Mouse (Mus musculus) liver, embryonic 13.5 days (tissue): ENCODE results near the gene Tmem165. TPM values are rescaled to one million over a fixed set of nuclear protein-coding genes. Genes with fewer than 3 reads are reported as not detected.

Experiments
- ATAC-seq: fragments of 200-750 bp; cut with Nextera tagmentation; 2 replicates; pipeline ENCODE4 v1.8.0; 2017; ENCODE audit warnings: low read depth, mild to moderate bottlenecking, moderate number of reproducible peaks, moderate library complexity
- DNase-seq: peaks from one replicate; pipeline ENCODE4 v3.0.0; 2022
- H3K27ac ChIP-seq: fragments of 300-500 bp; sonication (generic); 2 replicates; pipeline ENCODE4 v1.5.1; 2015; ENCODE audit warnings: moderate library complexity, mild to moderate bottlenecking, inconsistent platforms
- H3K27me3 ChIP-seq: fragments of 300-500 bp; sonication (generic); 2 replicates; pipeline ENCODE4 v1.6.1; 2015; ENCODE audit warnings: mild to moderate bottlenecking, inconsistent platforms
- H3K36me3 ChIP-seq: fragments of 300-500 bp; sonication (generic); 2 replicates; pipeline ENCODE4 v1.6.1; 2015; ENCODE audit warnings: mild to moderate bottlenecking, inconsistent platforms
- H3K4me1 ChIP-seq: fragments of 300-500 bp; sonication (generic); replicated peaks from 2 replicates; pipeline ENCODE4 v1.6.1; 2015; ENCODE audit warnings: inconsistent platforms
- H3K4me2 ChIP-seq: fragments of 300-500 bp; sonication (generic); 2 replicates; pipeline ENCODE4 v1.6.1; 2015; ENCODE audit warnings: inconsistent platforms, mild to moderate bottlenecking, moderate library complexity
- H3K4me3 ChIP-seq: fragments of 300-500 bp; sonication (generic); replicated peaks from 2 replicates; pipeline ENCODE4 v1.5.1; 2015; ENCODE audit warnings: mild to moderate bottlenecking, inconsistent platforms
- H3K9ac ChIP-seq: fragments of 300-500 bp; sonication (generic); 2 replicates; pipeline ENCODE4 v1.6.1; 2015; ENCODE audit warnings: mild to moderate bottlenecking, inconsistent platforms
- H3K9me3 ChIP-seq: fragments of 300-500 bp; sonication (generic); replicated peaks from 2 replicates; pipeline ENCODE4 v1.6.1; 2016; ENCODE audit warnings: inconsistent platforms
- WGBS: fragments of 180-500 bp; shearing (Covaris S2); methylation state at CpG from one replicate; pipeline ENCODE4 v1.1.7; 2015; ENCODE audit not compliant: insufficient replicate concordance; 5-methylcytosine and 5-hydroxymethylcytosine counted together
- polyA plus RNA-seq: library from polyadenylated mRNA; unstranded; fragments of >200 nt; fragmentation: Nextera tagmentation; extraction: Ambion mirVana; gene quantifications from 2 replicates; pipeline ENCODE4 v1.2.1, GENCODE M21; 2015

The Tmem165 gene
- polyA plus RNA-seq, 1 experiment from 2014 or later: 31.6 TPM

DNA sequence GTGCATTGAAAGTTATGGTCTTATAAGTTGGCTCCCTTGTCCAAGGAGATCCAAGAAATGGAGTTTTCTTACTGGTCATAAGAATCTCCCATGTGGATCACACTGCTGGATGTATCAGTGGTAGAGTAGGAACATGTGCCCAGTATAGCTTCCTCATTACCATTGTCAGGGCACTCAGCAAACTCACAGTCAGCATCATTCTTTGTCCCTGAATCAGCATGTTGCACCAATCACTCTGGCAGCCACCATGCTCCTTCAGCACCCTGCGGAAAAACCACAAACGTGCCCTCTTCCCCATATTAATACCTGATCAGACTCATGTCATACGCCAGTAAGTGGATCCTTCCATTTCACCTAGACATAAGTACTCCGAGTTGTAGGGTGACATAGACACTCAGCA is 8.6 kb upstream of the Tmem165 start:
- H3K4me1 ChIP-seq: peaks cover 17% of the 10 kb centered on the region
- 65% methylated on average over 4 of the region's 4 CpGs for WGBS
- H3K36me3 ChIP-seq: no peaks in the 10 kb centered on the region
- no peak overlapping the region for H3K9ac ChIP-seq
- H3K4me3 ChIP-seq: no peak overlapping the region
- H3K9me3 ChIP-seq: no peaks in the 10 kb centered on the region
- no peak for ATAC-seq
- DNase-seq: no peak
- no peak overlapping the region for H3K4me2 ChIP-seq
- H3K27ac ChIP-seq: no peak overlapping the region
- peaks cover 4% of the 10 kb centered on the region; the same call in 1 of the 2 replicates for H3K27me3 ChIP-seq

DNA sequence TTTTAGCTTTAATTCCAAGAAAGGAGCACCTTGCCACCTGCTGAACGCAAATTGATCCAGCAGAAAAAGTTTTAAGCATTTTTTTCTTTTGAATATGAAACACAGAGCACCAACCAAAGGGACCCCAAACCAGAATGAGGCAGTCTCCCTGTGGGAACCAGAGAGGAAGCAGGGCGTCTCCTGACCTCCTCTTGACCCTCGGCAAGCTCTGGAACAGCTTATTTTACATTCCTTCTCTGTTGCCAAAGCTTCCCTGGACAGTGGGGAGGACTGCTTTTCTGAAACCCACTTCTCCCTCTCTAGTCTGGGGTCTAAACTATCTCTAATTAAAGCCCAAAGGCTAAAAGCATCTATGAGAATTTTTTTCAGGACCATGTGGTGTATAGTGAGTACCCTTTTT is 7.3 kb upstream of the Tmem165 start:
- H3K4me1 ChIP-seq: peaks cover 17% of the 10 kb centered on the region
- no peak overlapping the region for H3K9ac ChIP-seq
- H3K27ac ChIP-seq: no peak overlapping the region
- ATAC-seq (no peak), DNase-seq (no peak)
- no peaks in the 10 kb centered on the region for H3K9me3 ChIP-seq
- peaks cover 5% of the 10 kb centered on the region; the same call in 1 of the 2 replicates for H3K27me3 ChIP-seq
- no peak overlapping the region for H3K4me2 ChIP-seq
- WGBS: 35% methylated on average over 3 of the region's 3 CpGs
- H3K4me3 ChIP-seq: no peak overlapping the region
- no peaks in the 10 kb centered on the region for H3K36me3 ChIP-seq

DNA sequence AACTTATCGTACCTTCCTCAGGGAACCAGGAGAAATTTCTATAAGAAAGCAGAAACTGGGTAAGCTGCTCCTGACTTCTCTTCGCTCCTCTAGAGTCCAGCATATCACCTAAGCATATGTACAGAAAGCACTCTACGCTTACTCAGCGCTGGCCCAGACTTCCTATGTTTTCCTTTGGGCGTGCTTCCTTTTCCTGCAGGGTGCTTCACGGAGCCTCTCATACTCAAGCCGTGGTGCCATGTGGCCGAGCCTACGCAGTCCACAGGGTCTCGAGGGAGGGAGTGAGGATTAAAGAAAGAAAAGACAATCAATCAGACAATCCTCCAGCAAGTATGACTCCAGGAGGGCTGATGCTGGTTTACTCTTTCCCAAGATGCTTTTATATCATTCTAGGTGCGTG is 6.8 kb upstream of the Tmem165 start:
- Histone ChIP-seq H3K27ac (no peak overlapping the region), H3K9me3 (no peaks in the 10 kb centered on the region), H3K4me1 (peaks cover 17% of the 10 kb centered on the region), H3K4me2 (no peak overlapping the region), H3K9ac (no peak overlapping the region), H3K36me3 (no peaks in the 10 kb centered on the region), H3K4me3 (no peak overlapping the region), H3K27me3 (peaks cover 5% of the 10 kb centered on the region; the same call in 1 of the 2 replicates)
- no peak for DNase-seq
- ATAC-seq: no peak
- WGBS: 47% methylated on average over 11 of the region's 11 CpGs

DNA sequence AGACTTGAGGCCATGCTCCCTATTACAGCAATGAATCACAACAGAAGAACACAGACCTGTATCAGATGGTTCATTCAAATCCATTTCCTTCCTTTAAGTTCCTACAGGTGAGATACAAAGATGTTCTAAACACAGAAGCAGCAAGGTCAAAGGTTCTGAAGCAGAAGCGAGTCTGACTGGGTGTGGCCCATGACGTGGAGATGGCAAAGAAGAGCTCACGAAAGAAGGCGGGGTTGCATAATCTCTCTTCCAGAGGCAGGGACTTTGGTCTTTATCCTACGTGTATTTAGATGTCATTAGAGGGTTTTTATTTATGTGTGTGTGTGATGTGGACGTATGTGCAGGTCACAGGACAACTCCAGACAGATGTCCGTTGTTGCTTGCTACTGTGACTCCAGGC is 6.0 kb upstream of the Tmem165 start:
- WGBS: 34% methylated on average over 7 of the region's 7 CpGs
- no peak for ATAC-seq

DNA sequence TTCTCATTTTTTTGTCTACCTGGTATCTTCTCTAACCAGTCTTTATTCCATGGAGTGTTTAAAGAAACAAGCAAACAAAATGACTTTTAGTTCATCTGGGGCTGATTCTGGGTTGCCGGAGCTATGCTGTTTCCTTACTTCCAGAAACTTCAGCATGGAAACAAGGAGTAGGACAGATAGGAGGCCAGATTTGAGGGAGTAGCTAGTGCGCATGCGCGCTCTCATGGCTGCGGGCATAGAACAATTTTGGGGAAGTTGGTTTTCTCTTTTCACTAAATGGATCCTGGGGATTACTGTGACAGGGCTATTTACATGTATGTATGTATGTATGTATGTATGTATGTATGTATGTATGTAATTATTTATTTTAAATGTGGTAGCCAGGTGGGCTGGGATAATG is 4.5 kb upstream of the Tmem165 start:
- no peak for ATAC-seq
- no peaks in the 10 kb centered on the region for H3K36me3 ChIP-seq
- no peak for DNase-seq
- H3K9ac ChIP-seq: no peak overlapping the region
- WGBS: 84% methylated on average over 5 of the region's 5 CpGs
- H3K4me3 ChIP-seq: no peak overlapping the region
- no peak overlapping the region for H3K27ac ChIP-seq
- H3K4me1 ChIP-seq: peaks cover 25% of the 10 kb centered on the region
- H3K27me3 ChIP-seq: peaks cover 5% of the 10 kb centered on the region; the same call in 1 of the 2 replicates
- H3K4me2 ChIP-seq: no peak overlapping the region
- no peaks in the 10 kb centered on the region for H3K9me3 ChIP-seq

More for the DNA sequence above, 6.0 kb upstream of the Tmem165 start:
- no peaks in the 10 kb centered on the region for H3K9me3 ChIP-seq
- no peak overlapping the region for H3K4me3 ChIP-seq
- H3K4me2 ChIP-seq: no peak overlapping the region
- H3K27me3 ChIP-seq: peaks cover 5% of the 10 kb centered on the region; the same call in 1 of the 2 replicates
- DNase-seq: no peak
- H3K4me1 ChIP-seq: peaks cover 17% of the 10 kb centered on the region
- H3K27ac ChIP-seq: no peak overlapping the region
- no peaks in the 10 kb centered on the region for H3K36me3 ChIP-seq
- H3K9ac ChIP-seq: no peak overlapping the region

DNA sequence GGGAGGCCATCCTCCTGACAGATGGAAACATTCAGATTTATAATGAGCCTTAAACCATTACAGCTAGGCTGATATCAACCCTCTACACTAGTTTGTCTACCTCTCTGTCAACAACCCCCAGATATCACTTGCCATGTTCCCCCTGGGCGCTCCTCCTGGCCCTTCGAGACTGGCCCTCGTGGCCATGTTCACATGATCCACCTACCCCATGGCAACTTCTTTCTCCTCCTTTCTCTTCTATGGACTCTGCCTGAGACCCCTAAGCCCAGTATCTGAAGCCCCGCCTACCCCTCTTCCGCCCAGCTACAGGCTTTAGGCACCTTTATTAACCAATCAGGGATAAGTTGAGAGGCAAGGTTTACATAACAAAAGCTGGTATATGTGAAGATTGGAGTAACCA is 3.9 kb upstream of the Tmem165 start:
- no peak overlapping the region for H3K27ac ChIP-seq
- H3K4me1 ChIP-seq: peaks cover 29% of the 10 kb centered on the region
- no peak overlapping the region for H3K4me3 ChIP-seq
- 70% methylated on average over 5 of the region's 5 CpGs for WGBS
- DNase-seq: no peak
- no peaks in the 10 kb centered on the region for H3K9me3 ChIP-seq
- no peak overlapping the region for H3K4me2 ChIP-seq
- ATAC-seq: no peak
- no peaks in the 10 kb centered on the region for H3K36me3 ChIP-seq
- H3K27me3 ChIP-seq: peaks cover 5% of the 10 kb centered on the region; the same call in 1 of the 2 replicates
- H3K9ac ChIP-seq: no peak overlapping the region

DNA sequence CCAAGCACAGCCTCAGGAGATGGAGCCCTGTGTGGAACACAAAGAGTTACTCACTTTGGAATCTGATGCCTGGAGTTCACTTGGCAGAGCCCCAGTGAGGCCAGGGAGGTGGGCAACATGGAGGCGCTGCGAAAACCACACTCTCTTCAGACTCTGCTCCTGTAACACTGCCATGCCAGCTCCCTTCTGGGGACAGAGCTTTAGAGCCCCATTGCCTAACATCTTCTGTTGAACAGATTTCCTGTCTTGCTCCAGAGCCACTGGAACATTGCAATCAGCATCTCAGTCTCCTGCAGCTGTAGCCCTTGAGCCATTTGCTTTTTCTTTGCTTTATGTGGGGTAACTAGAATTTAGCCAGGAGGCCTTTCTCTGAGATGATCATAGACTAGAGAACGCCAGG is 1.4 kb upstream of the Tmem165 start:
- WGBS: 72% methylated on average over 3 of the region's 3 CpGs
- Histone ChIP-seq H3K4me3 (no peak overlapping the region), H3K27ac (no peak overlapping the region), H3K9ac (no peak overlapping the region), H3K27me3 (peaks cover 5% of the 10 kb centered on the region; the same call in 1 of the 2 replicates), H3K4me2 (no peak overlapping the region), H3K9me3 (no peaks in the 10 kb centered on the region), H3K4me1 (peaks cover 40% of the 10 kb centered on the region), H3K36me3 (no peaks in the 10 kb centered on the region)
- DNase-seq: no peak
- no peak for ATAC-seq

DNA sequence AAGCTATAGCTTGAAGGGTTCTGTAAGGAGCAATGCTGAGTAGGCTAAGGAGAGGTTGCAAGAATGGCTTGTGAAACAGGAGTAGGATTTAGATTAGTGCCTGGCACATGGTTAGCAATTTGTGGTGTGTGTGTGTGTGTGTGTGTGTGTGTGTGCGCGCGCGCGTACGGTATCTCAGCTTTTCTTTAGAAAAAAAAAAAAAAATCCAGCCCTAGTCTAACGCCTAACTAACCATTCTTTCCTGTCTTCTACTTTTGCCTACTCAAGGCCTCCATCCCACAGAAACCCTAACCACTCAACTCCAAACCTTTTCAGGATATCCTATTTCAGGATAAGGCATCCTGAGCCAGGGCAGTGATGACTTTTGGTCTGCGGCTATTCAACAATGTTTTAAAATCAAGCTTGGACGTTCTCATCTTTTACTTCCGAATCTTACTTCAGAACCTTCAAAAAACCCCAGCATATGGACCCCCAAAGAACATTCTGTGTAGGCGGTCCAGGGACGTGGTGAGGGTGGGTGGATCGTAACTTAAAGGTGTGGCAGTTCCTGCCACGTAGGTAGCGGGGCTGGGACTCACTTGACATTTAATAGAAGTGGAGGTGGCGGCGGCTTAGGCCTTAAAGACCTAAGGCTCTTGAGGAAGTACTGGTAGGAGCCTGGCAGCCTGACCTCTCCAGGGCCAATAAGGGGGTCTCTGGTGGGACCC is 484 bp upstream of the Tmem165 start:
- Histone ChIP-seq H3K36me3 (no peaks in the 10 kb centered on the region), H3K9me3 (no peaks in the 10 kb centered on the region), H3K9ac (peak overlapping the region; percentile 95), H3K4me2 (peak overlapping the region; percentile 95), H3K27ac (0 out of 2 replicates have a peak overlapping the region, but pooled peaks have one; percentile 4), H3K27me3 (peaks cover 5% of the 10 kb centered on the region; the same call in 1 of the 2 replicates), H3K4me1 (peaks cover 39% of the 10 kb centered on the region), H3K4me3 (peak overlapping the region; percentile 95)
- WGBS: 36% methylated on average over 17 of the region's 17 CpGs
- ATAC-seq: peak; percentile 51
- DNase-seq: no peak

DNA sequence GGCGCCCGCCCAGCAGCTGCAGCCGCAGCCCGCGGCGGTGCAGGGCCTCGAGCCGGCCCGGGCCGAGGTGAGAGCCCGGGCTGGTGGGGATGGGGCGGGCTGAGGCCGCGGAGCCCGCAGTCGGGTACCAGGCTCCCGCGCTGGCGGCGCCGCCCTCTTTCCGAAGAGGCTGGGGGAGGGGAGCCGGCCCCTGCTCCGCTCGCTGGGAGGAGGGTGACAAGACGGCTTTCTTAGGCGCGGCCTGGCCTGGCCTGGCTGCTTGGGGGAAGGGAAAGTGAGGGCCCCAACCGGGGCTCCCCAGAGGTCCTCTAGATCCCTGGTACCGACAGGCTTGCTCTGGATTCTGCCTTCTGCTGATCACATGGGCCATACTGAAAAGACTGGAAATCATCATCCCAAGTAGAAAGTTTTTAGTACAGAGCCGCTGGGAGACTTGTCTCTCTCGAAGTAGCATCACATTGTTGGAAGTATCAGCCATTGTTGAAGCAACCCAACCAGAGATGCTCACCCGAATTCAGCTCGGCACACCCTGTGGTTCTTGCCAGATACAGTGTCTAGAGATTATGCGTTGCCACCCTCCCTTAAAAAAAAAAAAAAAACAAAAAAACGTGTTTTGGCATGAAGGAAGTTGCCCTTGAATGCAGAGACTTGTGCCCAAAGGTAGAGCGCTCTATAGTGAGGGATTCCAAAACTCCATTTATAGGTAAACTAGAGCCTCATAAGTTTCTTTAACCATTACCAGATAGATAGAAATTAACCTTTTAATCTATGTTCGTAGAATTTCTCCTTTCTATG is 803 bp downstream of the Tmem165 start:
- Histone ChIP-seq H3K36me3 (no peaks in the 10 kb centered on the region), H3K9ac (peak overlapping the region; percentile 95), H3K4me2 (peak overlapping the region; percentile 95), H3K9me3 (no peaks in the 10 kb centered on the region), H3K27ac (peak overlapping the region; percentile 94), H3K27me3 (peaks cover 5% of the 10 kb centered on the region; the same call in 1 of the 2 replicates), H3K4me1 (peaks cover 49% of the 10 kb centered on the region), H3K4me3 (peak overlapping the region; percentile 95)
- 4% methylated on average over 38 of the region's 38 CpGs for WGBS
- ATAC-seq (peak; percentile 85), DNase-seq (peak; percentile 78)

DNA sequence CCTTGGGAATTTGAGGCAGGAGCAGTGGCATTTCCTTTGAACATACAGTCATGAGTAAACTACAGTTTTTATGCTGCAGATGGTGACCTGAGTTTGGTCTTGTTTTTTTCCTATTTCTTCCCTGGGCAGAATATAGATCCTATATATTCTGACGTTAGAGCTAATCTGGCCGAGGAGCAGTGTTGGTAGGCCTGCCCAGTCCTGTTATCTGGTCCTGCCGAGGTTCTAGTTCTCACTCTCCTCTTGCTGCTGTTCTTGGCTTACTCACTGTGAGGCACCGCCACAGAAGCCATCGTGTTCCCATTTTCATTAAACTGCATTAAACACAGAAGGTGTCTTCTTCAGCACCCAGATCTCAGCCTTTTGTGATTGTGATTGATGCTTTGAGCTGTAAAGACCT is 4.2 kb downstream of the Tmem165 start:
- Histone ChIP-seq H3K4me1 (peaks cover 69% of the 10 kb centered on the region), H3K36me3 (peaks cover 4% of the 10 kb centered on the region; the same call in 1 of the 2 replicates), H3K27ac (no peak overlapping the region), H3K4me3 (no peak overlapping the region), H3K27me3 (no peaks in the 10 kb centered on the region), H3K9me3 (no peaks in the 10 kb centered on the region), H3K9ac (0 out of 2 replicates have a peak overlapping the region, but pooled peaks have one; percentile 1), H3K4me2 (no peak overlapping the region)
- 37% methylated on average over 5 of the region's 5 CpGs for WGBS
- DNase-seq (no peak), ATAC-seq (no peak)

DNA sequence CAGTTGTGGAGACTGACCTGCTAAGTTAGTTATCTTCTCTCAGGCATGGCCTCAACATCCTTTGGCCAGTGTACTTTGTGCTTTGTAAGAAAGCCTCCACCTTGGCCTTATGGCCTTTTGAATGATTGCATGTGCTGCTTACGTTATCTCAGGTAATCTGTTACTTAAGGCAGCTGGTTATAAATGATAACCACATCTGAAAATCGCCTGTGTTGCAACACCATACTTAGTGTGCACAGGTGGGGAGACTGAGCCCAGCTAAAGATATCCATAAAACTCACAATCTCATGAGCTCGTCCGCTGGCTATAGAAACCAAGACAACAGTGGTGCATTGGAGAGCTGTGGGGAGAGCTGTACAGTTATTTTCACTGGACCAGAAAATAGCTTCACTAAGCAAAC is 6.9 kb downstream of the Tmem165 start:
- no peaks in the 10 kb centered on the region for H3K27me3 ChIP-seq
- ATAC-seq: peak; percentile 57; the same call in 1 of the 2 replicates
- peaks cover 61% of the 10 kb centered on the region for H3K4me1 ChIP-seq
- H3K36me3 ChIP-seq: peaks cover 12% of the 10 kb centered on the region; the same call in 1 of the 2 replicates
- H3K9ac ChIP-seq: no peak overlapping the region
- WGBS: 55% methylated on average over 4 of the region's 4 CpGs
- H3K27ac ChIP-seq: no peak overlapping the region
- no peaks in the 10 kb centered on the region for H3K9me3 ChIP-seq
- no peak for DNase-seq
- no peak overlapping the region for H3K4me3 ChIP-seq
- H3K4me2 ChIP-seq: no peak overlapping the region
